Mouse (Mus musculus) spleen, adult 2 months (tissue): ENCODE measurements around the gene Ms4a15. TPM values are rescaled to one million over a fixed set of nuclear protein-coding genes. Genes with fewer than 3 reads are reported as not detected.

ENCODE experiments used
- DNase-seq, 2 experiments: peaks; one replicate each; pipeline versions ENCODE4 v3.0.0 to v3.0.0-alpha.2; 2012 to 2021; ENCODE audit warnings: low spot score in 2 of 2, low read depth in 1 of 2
- H3K27ac ChIP-seq: fragments of 200-500 bp; 2 replicates; pipeline ENCODE4 v1.5.1; 2012; ENCODE audit warnings: low read length, inconsistent platforms; ENCODE audit not compliant: insufficient read depth
- H3K27me3 ChIP-seq: fragments of 200-500 bp; 2 replicates; pipeline ENCODE4 v1.6.1; 2012; ENCODE audit warnings: mild to moderate bottlenecking, moderate library complexity, low read length, inconsistent platforms; ENCODE audit not compliant: control insufficient read depth, insufficient read depth
- H3K36me3 ChIP-seq: fragments of 200-500 bp; 2 replicates; pipeline ENCODE4 v1.6.1; 2012; ENCODE audit warnings: mild to moderate bottlenecking, low read length, inconsistent platforms; ENCODE audit not compliant: control insufficient read depth, insufficient read depth
- H3K4me1 ChIP-seq: fragments of 200-500 bp; 2 replicates; pipeline ENCODE4 v1.6.1; 2011; ENCODE audit warnings: inconsistent platforms; ENCODE audit not compliant: control insufficient read depth, insufficient read depth, insufficient read length
- H3K4me3 ChIP-seq: fragments of 200-500 bp; 2 replicates; pipeline ENCODE4 v1.5.1; 2011; ENCODE audit warnings: mild to moderate bottlenecking, inconsistent platforms; ENCODE audit not compliant: insufficient read depth, insufficient read length; ENCODE audit errors: extremely low read depth
- CTCF ChIP-seq: fragments of 200-500 bp; IDR thresholded peaks from 2 replicates; pipeline ENCODE4 v1.5.1; 2011; ENCODE audit warnings: mild to moderate bottlenecking, inconsistent platforms; ENCODE audit not compliant: insufficient read depth, insufficient read length, insufficient replicate concordance; ENCODE audit errors: extremely low read depth
- POLR2A ChIP-seq: fragments of 200-500 bp; IDR thresholded peaks from 2 replicates; pipeline ENCODE4 v1.6.1; 2011; ENCODE audit warnings: low read depth, low read length, inconsistent platforms
- WGBS: fragments of 180-500 bp; shearing (Covaris S2); methylation state at CpG from one replicate; pipeline ENCODE4 v1.1.7; 2018; 5-methylcytosine and 5-hydroxymethylcytosine counted together
- polyA plus RNA-seq: library from polyadenylated mRNA; depleted of rRNA; stranded (reverse); fragments of >200 nt; gene quantifications from 2 replicates; pipeline ENCODE4 v1.2.3, GENCODE M21; 2012

Ms4a15 gene
- polyA plus RNA-seq, 1 experiment, result 0.35 TPM

- Histone ChIP-seq H3K27ac (no peak overlapping the region), H3K4me1 (no peaks in the 10 kb centered on the region)
- no peak for DNase-seq
Observed at GRCm38 (mm10) chr19:10970457-10970856, 22.6 kb downstream of the Ms4a15 start.

GRCm38 (mm10) chr19:10968578-10968977 lies 24.5 kb downstream of the Ms4a15 start:
- no peak for DNase-seq
- Histone ChIP-seq H3K27me3 (no peaks in the 10 kb centered on the region), H3K4me3 (no peak overlapping the region), H3K4me1 (no peaks in the 10 kb centered on the region), H3K27ac (no peak overlapping the region), H3K36me3 (no peaks in the 10 kb centered on the region)
- 86% methylated on average over 7 of the region's 7 CpGs for WGBS
- TF ChIP-seq POLR2A (no peak), CTCF (no peak)

More at GRCm38 (mm10) chr19:10970457-10970856, 22.6 kb downstream of the Ms4a15 start:
- 55% methylated on average over 3 of the region's 3 CpGs for WGBS
- Histone ChIP-seq H3K27me3 (no peaks in the 10 kb centered on the region), H3K36me3 (no peaks in the 10 kb centered on the region), H3K4me3 (no peak overlapping the region)
- no peak for TF ChIP-seq POLR2A

GRCm38 (mm10) chr19:10965721-10966120 lies 27.3 kb downstream of the Ms4a15 start:
- Histone ChIP-seq H3K36me3 (no peaks in the 10 kb centered on the region), H3K27me3 (no peaks in the 10 kb centered on the region), H3K4me1 (no peaks in the 10 kb centered on the region), H3K4me3 (no peak overlapping the region), H3K27ac (no peak overlapping the region)
- DNase-seq, result no peak
- 89% methylated on average over 7 of the region's 7 CpGs for WGBS
- no peak for TF ChIP-seq CTCF
- no peak for TF ChIP-seq POLR2A

GRCm38 (mm10) chr19:10959978-10960346 lies 33.1 kb downstream of the Ms4a15 start:
- Histone ChIP-seq H3K4me3 (no peak overlapping the region), H3K27me3 (no peaks in the 10 kb centered on the region), H3K36me3 (no peaks in the 10 kb centered on the region), H3K4me1 (no peaks in the 10 kb centered on the region), H3K27ac (no peak overlapping the region)
- DNase-seq, result no peak
- 58% methylated on average over 12 of the region's 12 CpGs for WGBS
- no peak for TF ChIP-seq CTCF
- no peak for TF ChIP-seq POLR2A

GRCm38 (mm10) chr19:10959085-10959977 lies 33.7 kb downstream of the Ms4a15 start:
- Histone ChIP-seq H3K4me3 (no peak overlapping the region), H3K4me1 (no peaks in the 10 kb centered on the region), H3K27ac (no peak overlapping the region), H3K36me3 (no peaks in the 10 kb centered on the region), H3K27me3 (no peaks in the 10 kb centered on the region)
- peak; percentile 18 to 61 for DNase-seq
- 34% methylated on average over 11 of the region's 11 CpGs for WGBS
- TF ChIP-seq POLR2A (no peak), CTCF (peak; percentile 33; the same call in 1 of the 2 replicates)

- H3K27ac ChIP-seq, result no peak overlapping the region
- H3K4me3 ChIP-seq, result no peak overlapping the region
- TF ChIP-seq CTCF, result no peak
- no peak for TF ChIP-seq POLR2A
- 66% methylated on average over 11 of the region's 11 CpGs for WGBS
- no peak for DNase-seq
- no peaks in the 10 kb centered on the region for H3K27me3 ChIP-seq
- peaks cover 9% of the 10 kb centered on the region for H3K4me1 ChIP-seq
- H3K36me3 ChIP-seq, result no peaks in the 10 kb centered on the region
Observed at GRCm38 (mm10) chr19:10952021-10952939, 40.8 kb downstream of the Ms4a15 start.
